Mouse (Mus musculus) adrenal gland, adult (tissue): Measurements from ENCODE around the gene Cpox.

Experiments used
- DNase-seq, 2 experiments: peaks; one replicate each; pipeline ENCODE4 v3.0.0; 2022 to 2023; ENCODE audit warnings: low spot score in 1 of 2; ENCODE audit not compliant: inconsistent age in 2 of 2

Cpox gene

DNA sequence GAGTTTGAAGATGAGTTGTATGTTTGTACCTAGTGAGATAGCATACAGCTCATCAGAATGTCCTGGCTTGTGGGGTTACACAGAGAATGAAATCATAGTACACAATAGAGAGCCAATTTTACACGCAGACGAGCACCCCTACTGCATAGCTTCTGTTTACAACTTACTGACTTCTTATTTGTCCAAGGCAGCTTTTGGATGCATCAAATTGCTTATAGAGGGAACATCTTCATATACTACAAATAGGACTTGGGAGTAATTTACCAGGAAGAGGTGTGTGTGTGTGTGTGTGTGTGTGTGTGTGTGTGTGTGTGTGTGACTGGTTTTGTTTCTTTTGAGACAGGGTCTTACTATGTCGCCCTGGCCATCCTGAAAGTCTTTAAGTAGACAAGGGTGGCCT, 1.5 kb upstream of the Cpox start:
- DNase-seq, result no peak

DNA sequence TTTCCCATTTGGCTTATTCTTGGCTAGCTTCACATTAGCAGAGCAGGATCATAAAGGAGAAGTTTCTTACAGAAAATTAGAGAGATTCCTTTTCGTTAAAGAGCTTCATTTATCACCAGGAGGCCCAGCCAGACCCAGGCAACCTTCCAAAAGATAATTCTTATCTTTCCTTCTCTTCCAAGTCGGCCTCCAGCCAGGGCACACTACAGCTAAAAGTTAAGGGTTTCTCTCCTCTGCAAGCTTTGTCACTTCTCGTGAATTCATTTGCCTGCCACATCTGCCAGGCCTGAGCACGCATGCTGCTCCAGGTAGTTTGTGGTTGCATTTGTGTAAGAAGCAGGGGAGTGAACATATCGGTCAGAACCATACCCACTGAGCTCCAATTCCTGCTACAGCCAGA, 828 bp upstream of the Cpox start:
- peak; percentile 21 to 65 for DNase-seq

DNA sequence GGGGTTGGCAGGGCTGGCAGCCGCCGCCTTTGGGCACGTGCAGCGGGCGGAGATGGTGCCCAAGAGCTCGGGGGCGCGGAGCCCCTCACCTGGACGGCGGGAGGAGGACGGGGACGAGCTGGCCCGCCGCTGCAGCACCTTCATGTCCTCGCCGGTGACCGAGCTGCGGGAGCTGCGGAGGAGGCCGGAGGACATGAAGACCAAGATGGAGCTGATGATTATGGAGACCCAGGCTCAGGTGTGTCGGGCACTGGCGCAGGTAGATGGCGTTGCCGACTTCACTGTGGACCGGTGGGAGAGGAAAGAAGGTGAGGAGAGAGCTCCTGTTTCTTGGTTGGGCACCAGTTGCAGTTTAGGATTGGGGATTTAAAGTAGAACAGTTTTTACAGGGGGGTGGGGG, 551 bp downstream of the Cpox start:
- DNase-seq, result no peak

DNA sequence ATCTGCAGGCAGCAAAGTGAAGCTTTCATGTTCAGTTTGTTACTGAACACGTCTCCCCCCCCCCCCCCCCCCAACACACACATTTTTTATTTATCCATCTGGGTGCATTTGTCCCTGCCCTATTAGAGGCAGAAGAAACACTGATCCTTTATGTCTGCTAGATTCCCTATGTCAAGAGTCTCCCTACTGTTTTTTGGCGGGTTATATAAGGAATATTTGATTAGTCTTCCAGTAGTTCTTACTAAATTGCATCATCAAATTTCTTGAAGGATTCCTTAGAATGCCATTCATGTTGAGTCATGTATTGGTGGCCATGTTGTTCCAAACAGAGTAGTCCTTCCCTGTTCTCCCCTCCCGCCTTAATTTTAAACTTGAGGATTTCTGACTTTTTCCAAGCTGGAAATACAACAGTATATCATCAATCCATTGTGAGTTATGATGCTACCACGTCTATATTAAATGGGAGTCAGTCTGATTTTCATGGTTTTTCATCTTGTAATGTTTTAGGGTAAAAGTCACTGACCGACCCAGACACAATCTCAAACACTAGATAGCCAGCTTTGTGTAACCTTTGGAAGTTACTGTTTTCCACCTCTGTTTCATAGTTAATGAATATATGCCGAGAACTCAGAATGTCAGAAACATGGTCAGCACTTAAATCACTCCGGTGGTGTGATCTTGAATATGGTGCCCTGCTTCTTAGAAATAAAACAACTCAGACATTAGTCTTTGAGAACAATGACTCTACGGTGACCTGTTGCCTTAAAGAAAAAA, 1.3 kb downstream of the Cpox start:
- no peak for DNase-seq

DNA sequence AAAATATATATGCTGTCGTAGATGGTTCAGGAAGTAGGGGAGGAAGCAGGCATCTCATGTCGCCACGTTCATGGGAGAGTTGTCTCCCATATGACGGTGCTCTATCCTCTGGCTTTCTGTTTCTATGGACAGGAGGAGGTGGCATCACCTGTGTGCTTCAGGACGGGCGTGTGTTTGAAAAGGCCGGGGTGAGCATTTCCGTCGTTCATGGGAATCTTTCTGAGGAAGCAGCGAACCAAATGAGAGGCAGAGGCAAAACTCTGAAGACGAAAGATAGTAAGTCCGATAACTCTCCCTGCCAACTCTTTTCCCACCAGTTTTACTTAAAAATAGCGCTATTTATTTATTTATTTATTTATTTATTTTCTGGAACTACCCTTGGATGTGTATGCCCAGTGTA, 2.3 kb downstream of the Cpox start:
- DNase-seq, result no peak

DNA sequence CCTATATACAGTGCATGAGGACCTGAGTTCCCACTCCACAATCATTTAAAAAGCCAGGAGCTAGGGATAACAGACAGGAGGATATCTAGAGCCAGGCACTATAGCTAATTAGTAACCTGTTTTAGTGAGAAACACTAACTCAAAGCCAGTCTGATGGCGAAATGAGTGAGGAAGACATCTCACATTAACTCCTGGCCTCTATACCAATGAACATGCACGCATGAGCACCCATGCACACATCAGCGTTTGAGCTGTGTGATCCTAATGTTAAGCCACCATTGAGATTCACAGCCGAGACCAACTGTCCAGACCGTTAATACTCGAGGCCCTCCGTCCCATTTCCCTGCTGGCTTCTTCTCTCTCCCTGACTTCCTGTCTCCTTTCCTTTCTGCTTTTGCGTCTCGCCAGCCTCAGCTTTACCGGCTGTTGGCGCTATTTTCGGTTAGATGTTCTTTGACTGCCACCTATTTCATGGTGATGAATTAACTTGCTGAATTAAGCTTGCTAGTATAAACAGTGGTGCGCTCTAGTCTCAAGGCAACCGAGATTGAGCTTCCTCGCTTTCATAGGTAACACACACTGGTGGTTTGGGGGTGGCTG, 3.8 kb downstream of the Cpox start:
- DNase-seq, result no peak

DNA sequence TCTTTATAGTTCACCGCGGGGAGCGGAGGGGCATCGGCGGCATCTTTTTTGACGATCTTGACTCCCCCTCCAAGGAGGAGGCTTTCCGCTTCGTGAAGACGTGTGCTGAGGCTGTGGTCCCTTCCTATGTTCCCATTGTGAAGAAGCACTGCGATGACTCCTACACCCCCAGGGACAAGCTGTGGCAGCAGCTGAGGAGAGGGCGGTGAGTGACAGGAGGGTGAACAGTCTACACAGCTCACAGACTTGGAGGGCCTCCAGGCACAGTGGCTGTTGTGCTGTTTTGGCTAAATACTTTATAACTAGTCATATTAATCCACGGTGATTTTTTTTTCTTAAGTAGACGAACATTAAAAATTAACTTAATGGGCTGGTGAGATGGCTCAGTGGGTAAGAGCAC, 5.2 kb downstream of the Cpox start:
- DNase-seq, result no peak

DNA sequence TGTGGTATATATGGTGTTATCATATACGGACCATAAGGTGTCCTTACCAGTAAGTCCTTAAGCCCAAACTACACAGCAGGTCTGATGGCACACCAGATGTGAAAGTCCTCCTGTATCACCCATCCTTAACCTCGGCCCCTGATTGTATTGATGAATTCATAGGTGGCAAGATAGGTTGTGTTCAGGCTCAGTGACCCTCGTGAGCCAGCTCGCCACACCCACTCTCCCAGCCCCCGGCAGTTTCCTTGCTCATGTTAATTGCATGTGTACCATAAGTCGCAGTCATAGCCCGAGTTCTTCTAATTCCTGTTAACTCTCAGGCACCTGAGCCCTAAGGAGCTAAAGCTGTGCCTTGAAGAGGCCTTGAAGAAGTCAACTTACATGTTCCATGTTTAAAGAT, 6.1 kb downstream of the Cpox start:
- no peak for DNase-seq

DNA sequence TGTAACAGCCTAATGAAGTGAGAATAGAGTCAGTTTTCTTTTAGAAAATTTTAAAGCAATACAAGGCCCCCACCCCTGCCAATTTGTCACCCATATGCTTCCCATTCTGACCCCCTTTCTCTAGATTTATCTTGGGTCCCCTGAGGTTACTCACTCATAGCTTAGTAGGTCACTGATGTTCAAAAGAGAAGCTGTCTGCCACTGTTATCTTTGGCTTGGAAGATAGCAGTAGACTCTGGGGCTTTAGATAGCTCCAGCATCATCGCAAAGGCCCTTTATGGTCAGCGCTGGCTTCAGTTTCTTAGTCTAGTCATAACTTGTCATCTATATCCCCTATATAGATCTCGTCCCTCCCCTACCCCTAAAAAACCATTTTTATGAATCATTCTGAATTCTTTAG, 6.5 kb downstream of the Cpox start:
- no peak for DNase-seq

DNA sequence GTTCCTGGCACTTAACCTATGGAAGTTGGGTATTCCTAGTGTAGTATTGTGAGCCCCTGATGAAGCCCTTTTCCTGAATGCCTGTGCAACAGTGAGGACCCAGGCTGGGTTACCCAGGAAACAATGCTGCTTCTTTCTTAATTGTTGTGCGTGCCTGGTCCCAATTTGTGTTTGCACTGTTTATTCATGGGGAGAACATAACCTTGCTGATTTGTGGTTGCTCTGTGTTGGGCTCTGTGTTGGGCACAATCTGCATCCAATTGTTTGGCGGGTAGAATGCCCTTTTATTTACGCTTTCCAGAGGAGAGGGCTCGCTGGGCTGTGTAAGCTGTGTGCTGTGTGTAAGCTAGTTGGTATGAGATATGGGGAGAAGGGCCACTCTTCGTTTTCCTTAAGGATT, 7.4 kb downstream of the Cpox start:
- no peak for DNase-seq

DNA sequence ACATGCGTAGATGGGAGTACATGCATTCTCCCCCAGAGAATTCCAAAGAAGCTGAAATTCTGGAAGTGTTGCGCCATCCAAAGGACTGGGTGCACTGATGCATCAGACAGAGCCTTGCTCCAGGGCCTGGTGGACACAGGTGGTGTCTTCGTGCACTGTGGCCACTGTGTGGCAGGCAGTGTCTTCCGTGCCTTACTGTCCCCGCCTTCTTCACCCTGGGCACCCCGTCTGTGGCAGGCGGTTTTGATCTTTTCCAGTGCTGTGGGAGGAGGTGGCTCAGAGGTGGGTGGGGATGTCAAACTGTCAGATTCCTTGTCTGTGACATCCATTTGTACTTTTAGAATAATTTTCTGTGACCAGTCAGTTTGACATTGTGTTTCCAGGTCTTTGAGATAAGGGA, 8.6 kb downstream of the Cpox start:
- DNase-seq, result no peak

DNA sequence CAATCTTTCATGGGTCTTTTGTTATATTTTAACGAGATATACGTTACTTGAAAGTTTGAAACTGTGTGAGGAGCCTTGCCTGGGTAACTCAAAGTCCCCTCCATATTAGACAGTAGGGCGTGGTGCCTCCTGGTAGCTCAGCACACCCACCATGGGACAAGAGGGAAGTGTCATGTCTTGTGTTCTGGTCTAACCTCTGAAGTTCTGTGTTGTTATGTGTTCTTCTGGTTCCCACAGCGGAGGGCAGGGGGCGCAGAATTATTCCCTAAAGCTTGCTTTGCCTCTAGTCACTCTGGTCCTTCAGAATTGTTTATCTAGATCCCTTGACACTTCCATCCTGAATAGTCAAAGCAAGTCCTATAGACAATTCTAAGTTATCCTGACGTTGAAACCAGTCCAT, 12.0 kb downstream of the Cpox start:
- DNase-seq, result no peak

DNA sequence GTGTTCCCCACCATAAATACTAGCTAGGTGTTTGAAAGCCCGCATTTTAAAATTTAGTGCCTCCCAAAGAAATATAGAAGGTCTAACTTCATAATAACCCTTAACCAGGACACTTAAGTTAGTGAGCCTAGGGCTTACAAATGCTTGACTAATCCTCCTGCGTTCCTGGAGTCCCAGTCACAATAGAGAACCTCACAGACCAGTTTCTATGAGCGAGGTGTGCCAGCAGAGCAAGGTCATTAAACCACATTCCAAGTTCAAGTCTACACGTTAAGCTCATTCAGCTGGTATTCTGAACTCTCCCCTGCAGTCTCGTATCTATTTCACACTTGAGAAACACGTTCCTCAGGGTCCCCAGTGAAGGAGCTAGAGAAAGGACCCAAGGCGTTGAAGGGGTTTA, 12.8 kb downstream of the Cpox start:
- no peak for DNase-seq

DNA sequence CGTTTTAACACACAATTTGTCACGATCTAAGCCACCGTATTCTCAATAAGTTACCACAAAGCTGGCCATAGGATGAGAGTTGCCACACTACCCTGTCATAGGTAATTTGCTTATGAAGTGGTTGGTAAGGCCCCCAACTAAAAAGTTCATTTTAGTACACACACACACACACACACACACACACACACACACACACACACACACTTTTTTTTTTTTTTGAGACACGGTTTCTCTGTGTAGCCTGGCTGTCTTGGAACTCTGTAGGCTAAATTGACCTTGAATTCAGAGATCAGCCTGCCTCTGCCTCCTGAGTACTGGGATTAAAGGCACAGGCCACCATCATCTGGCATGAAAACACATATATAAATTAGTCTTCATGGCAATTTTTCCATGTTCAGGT, 13.8 kb downstream of the Cpox start:
- no peak for DNase-seq

DNA sequence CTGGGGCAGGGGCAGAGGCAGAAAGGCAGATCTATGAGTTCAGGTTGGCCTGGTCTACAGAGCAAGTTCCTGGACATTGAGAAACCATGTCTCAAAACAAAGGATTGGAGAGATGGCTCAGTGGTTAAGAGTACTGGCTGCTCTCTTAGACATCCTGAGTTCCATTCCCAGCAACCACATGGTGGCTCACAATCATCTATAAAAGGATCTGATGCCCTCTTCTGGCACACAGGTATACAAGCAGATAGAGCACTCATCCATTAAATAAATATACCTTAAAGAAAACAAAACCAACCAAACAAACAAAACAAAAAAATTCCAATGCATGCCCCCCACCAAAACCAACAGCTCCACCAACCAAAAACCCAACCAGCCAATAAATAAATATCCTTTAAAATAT, 14.4 kb downstream of the Cpox start:
- no peak for DNase-seq

DNA sequence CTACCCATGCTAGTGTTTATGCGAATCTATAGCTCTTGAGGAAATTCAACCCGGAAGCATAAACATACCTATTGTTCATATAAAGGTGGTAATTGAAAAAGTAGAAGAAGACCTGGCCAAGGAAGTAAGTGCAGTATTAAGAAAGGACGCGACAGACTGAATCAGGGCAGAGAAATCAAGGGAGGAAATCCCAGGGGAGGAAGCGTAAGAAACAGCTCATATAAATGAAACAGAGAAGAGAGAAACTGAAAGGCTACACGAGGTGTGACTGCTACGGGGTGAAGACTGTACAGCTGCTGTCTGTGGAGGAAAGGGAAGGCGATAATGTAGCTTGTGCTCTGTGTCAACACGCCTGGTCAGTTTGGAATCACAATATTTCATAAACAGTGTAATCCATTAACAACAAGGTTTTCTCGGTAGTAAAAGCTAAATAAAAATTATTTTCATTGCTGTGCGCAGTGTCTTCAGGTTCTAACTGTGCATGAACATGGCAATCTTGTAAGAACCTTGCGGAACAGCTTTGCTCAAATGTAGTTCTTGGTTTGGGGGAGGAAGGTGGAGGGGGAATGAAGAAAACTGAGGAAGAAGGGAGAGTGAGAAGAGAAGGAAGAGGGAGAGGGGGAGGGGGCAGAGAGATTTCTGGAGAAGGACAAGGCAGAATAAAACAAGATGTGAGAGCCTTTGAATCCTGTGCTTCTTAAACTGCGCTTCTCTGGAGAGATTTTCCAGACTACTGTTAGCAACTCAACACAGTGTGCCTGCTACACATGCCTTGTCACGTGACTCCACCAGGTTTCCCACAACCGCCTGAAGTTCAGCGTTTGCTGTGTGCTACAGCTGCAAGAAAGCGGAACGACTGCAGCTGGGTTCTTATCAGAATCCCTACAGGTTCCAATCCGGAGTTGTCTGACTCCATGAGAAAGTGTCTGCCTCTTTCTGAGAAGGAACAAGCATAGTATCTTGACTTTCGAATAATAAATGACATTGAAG, 15.8 kb downstream of the Cpox start:
- no peak for DNase-seq

DNA sequence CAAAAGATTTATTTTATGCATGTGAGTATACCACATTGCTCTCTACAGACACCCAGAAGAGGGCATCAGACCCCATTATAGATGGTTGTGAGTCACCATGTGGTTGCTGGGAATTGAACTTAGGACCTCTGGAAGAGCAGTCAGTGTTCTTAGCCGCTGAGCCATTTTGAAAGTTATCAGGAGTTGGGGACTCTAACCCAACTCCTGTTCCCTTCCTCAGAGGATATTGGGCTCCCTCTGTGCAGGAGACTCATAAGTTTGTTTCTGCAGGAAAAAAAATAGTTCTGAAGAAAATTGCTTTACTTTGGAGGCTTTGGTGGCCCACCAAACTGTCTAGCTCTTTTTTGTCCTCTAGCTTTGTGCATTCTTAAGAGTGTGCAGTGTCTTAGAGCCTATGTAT, 18.4 kb downstream of the Cpox start:
- DNase-seq, result no peak

DNA sequence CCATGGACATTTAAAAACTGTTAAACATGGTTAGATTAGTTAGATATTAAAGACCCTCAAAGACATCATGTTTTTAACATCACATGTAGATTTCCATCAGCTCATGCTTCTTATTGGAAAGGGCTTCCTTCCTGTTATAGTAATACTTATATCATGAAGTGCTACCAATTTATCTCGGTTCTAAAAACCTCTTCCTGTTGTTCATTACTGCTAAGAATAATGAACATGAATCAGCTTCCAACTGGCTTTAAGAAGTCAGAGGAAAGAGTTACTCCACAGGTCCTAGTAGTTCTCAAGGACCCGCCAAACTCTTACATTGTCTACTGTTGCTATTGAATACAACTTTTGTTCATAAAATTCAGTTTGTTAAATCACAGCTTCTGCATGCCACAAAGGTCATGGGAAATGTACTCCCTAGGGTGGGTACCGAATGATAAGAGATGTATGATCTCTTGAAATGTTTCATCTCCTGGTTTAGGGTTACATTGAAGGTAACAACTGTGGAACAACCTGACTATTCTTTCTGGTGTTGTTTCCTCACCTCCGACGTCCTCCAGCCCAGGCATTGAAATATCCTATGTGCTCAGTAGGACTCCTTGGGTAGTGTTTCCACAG, 19.6 kb downstream of the Cpox start:
- no peak for DNase-seq

DNA sequence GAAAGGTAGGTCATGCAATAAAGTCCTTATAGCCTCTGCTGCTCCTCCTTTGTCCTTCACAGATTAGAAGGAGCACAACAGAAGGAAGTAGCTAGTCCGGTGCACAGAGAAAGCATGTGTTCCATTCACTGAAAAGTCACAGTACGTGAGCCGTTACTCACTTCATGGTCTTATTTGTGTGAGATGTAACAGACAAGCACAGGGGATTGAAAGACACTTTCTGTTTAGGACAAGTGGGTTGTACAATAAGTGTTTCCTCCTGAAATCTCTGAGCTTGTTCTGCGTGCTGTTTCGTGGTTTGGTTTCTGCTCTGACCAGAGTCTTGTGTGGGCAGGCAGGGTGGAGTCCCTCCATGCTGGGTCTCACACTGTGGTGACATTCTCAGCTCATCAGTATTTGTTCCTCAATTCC, 20.2 kb downstream of the Cpox start:
- DNase-seq, result no peak

DNA sequence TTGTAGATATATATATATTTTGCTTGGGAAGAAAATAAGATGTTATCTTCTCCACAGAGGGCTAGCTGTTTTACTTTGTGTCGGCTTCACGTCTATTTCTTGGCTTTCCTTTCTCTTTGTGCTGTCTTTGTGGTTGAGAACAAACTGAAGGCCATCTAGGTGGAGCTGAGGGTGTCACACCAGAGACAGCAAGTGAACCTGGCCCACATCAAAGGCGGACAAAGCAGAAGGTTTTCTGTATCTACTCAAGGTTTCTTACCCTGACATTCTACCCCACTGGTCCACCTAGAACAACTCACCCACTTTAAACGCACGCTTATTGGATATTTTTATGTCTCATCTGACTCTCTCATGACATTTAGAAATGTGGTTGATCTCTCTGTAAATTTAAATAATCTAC, 24.0 kb downstream of the Cpox start:
- no peak for DNase-seq

DNA sequence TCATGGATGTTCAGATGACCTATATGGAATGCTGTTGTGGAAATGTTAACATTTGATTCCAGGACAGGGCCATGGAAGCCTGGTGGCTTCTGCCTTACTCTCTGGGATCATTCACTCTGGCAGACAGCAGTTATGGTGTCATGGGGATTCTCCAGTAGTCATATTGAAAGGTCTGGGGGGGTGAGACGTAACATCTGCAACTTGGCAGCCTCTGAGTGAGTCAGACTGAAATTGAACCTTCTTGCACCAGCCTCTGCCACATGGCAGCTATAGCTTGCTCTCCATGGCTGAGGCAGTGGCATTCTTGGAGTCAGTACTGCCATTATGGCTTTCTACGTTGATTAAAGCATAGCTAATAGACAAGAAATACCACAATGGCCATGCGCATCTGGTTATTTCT, 26.7 kb downstream of the Cpox start:
- DNase-seq, result no peak

DNA sequence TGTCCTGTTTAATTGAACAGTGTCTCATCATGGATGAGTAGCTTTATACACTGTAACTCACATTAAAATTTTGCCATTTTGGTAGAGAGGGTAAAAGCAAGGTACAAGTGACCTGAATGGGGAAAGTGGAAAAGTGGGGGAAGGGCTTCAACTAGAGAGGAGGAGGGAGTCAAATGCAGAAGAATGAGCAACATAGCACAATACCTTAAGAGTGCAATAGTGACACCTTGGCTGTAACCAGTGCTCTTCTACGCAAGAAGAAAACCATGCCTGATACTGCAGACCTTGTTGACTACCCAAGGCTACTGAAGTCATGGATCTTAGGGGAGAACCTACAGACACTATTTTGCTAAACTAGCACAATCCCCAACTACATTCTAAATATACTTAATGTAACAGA, 27.2 kb downstream of the Cpox start:
- DNase-seq, result no peak
